Mouse (Mus musculus) heart, embryonic 12.5 days (tissue): ENCODE measurements around the gene Psmd9. TPM values are rescaled to one million over a fixed set of nuclear protein-coding genes. Genes with fewer than 3 reads are reported as not detected.

Source experiments
- ATAC-seq: fragments of 200-750 bp; cut with Nextera tagmentation; 2 replicates; pipeline ENCODE4 v1.8.0; 2017; ENCODE audit warnings: moderate TSS enrichment, moderate library complexity; ENCODE audit not compliant: insufficient number of reproducible peaks, low FRiP score
- H3K27ac ChIP-seq: fragments of 300-500 bp; sonication (generic); 2 replicates; pipeline ENCODE4 v1.5.1; 2016; ENCODE audit warnings: mild to moderate bottlenecking, moderate library complexity; ENCODE audit not compliant: poor library complexity, severe bottlenecking
- H3K27me3 ChIP-seq: fragments of 300-500 bp; sonication (generic); replicated peaks from 2 replicates; pipeline ENCODE4 v1.6.1; 2016; ENCODE audit warnings: mild to moderate bottlenecking, moderate library complexity
- H3K36me3 ChIP-seq: fragments of 300-500 bp; sonication (generic); 2 replicates; pipeline ENCODE4 v1.6.1; 2016; ENCODE audit warnings: mild to moderate bottlenecking, moderate library complexity
- H3K4me1 ChIP-seq: fragments of 300-500 bp; sonication (generic); replicated peaks from 2 replicates; pipeline ENCODE4 v1.6.1; 2016; ENCODE audit warnings: mild to moderate bottlenecking
- H3K4me2 ChIP-seq: fragments of 300-500 bp; sonication (generic); 2 replicates; pipeline ENCODE4 v1.6.1; 2016; ENCODE audit warnings: mild to moderate bottlenecking, moderate library complexity
- H3K4me3 ChIP-seq: fragments of 300-500 bp; sonication (generic); 2 replicates; pipeline ENCODE4 v1.5.1; 2016; ENCODE audit warnings: mild to moderate bottlenecking
- H3K9ac ChIP-seq: fragments of 300-500 bp; sonication (generic); 2 replicates; pipeline ENCODE4 v1.6.1; 2016; ENCODE audit warnings: mild to moderate bottlenecking, moderate library complexity
- H3K9me3 ChIP-seq: fragments of 300-500 bp; sonication (generic); replicated peaks from 2 replicates; pipeline ENCODE4 v1.6.1; 2016; ENCODE audit warnings: mild to moderate bottlenecking, moderate library complexity
- WGBS: fragments of 180-500 bp; shearing (Covaris S2); methylation state at CpG from one replicate; pipeline ENCODE4 v1.1.7; 2016; 5-methylcytosine and 5-hydroxymethylcytosine counted together
- polyA plus RNA-seq: library from polyadenylated mRNA; unstranded; fragments of >200 nt; fragmentation: Nextera tagmentation; extraction: Ambion mirVana; gene quantifications from 2 replicates; pipeline ENCODE4 v1.2.1, GENCODE M21; 2016

The Psmd9 gene
- polyA plus RNA-seq, 1 experiment from 2014 or later, result 58.5 TPM

- WGBS, result 1% methylated on average over 44 of the region's 44 CpGs
Measured at GRCm38 (mm10) chr5:123132308-123133071, 36.7 kb upstream of the Psmd9 start, which contains the start of gene Rhof. TSS of gene Rhof (minus strand) at chr5:123132692.

GRCm38 (mm10) chr5:123133083-123133783 lies 36.0 kb upstream of the Psmd9 start:
- Histone ChIP-seq H3K4me3 (0 out of 2 replicates have a peak overlapping the region, but pooled peaks have one; percentile 6), H3K4me1 (peaks cover 75% of the 10 kb centered on the region), H3K36me3 (no peaks in the 10 kb centered on the region), H3K4me2 (peak overlapping the region; percentile 94), H3K9ac (no peak overlapping the region), H3K27me3 (no peaks in the 10 kb centered on the region), H3K27ac (peak overlapping the region; percentile 100), H3K9me3 (no peaks in the 10 kb centered on the region)
- no peak for ATAC-seq
- WGBS, result 14% methylated on average over 18 of the region's 18 CpGs

More at GRCm38 (mm10) chr5:123132308-123133071, 36.7 kb upstream of the Psmd9 start, which contains the start of gene Rhof:
- no peaks in the 10 kb centered on the region for H3K27me3 ChIP-seq
- peak within 1 kb of the TSS; percentile 66 for H3K9ac ChIP-seq
- H3K4me2 ChIP-seq, result peak within 1 kb of the TSS; percentile 94
- no peaks in the 10 kb centered on the region for H3K36me3 ChIP-seq
- peak within 1 kb of the TSS; percentile 100 for H3K27ac ChIP-seq
- ATAC-seq, result peak; percentile 57
- peaks cover 68% of the 10 kb centered on the region for H3K4me1 ChIP-seq
- no peaks in the 10 kb centered on the region for H3K9me3 ChIP-seq
- H3K4me3 ChIP-seq, result peak within 1 kb of the TSS; percentile 46

GRCm38 (mm10) chr5:123133784-123134143 lies 35.4 kb upstream of the Psmd9 start:
- ATAC-seq, result no peak
- H3K4me1 ChIP-seq, result peaks cover 75% of the 10 kb centered on the region

GRCm38 (mm10) chr5:123134186-123134874 lies 34.9 kb upstream of the Psmd9 start:
- Histone ChIP-seq H3K9me3 (no peaks in the 10 kb centered on the region), H3K4me1 (peaks cover 77% of the 10 kb centered on the region), H3K27me3 (no peaks in the 10 kb centered on the region), H3K36me3 (no peaks in the 10 kb centered on the region), H3K4me3 (peak overlapping the region; percentile 67), H3K4me2 (peak overlapping the region; percentile 94), H3K27ac (peak overlapping the region; percentile 100), H3K9ac (peak overlapping the region; percentile 98)
- 4% methylated on average over 13 of the region's 13 CpGs for WGBS
- no peak for ATAC-seq

More at GRCm38 (mm10) chr5:123133784-123134143, 35.4 kb upstream of the Psmd9 start:
- Histone ChIP-seq H3K4me2 (peak overlapping the region; percentile 94), H3K9me3 (no peaks in the 10 kb centered on the region), H3K27ac (peak overlapping the region; percentile 100), H3K27me3 (no peaks in the 10 kb centered on the region), H3K36me3 (no peaks in the 10 kb centered on the region), H3K9ac (no peak overlapping the region), H3K4me3 (0 out of 2 replicates have a peak overlapping the region, but pooled peaks have one; percentile 67)
- WGBS, result 37% methylated on average over 7 of the region's 7 CpGs

- no peaks in the 10 kb centered on the region for H3K36me3 ChIP-seq
- no peak for ATAC-seq
- H3K4me2 ChIP-seq, result peak overlapping the region; percentile 94
- no peaks in the 10 kb centered on the region for H3K9me3 ChIP-seq
- WGBS, result 14% methylated on average over 8 of the region's 8 CpGs
- H3K4me3 ChIP-seq, result peak overlapping the region; percentile 67
- H3K4me1 ChIP-seq, result peaks cover 78% of the 10 kb centered on the region
- H3K27ac ChIP-seq, result peak overlapping the region; percentile 100
- H3K9ac ChIP-seq, result peak overlapping the region; percentile 98; the same call in 1 of the 2 replicates
- no peaks in the 10 kb centered on the region for H3K27me3 ChIP-seq
Measured at GRCm38 (mm10) chr5:123134875-123135382, 34.3 kb upstream of the Psmd9 start.

- Histone ChIP-seq H3K27ac (peak overlapping the region; percentile 100), H3K4me3 (peak overlapping the region; percentile 67), H3K4me1 (peaks cover 78% of the 10 kb centered on the region), H3K9me3 (no peaks in the 10 kb centered on the region), H3K27me3 (no peaks in the 10 kb centered on the region), H3K36me3 (no peaks in the 10 kb centered on the region), H3K9ac (peak overlapping the region; percentile 98), H3K4me2 (peak overlapping the region; percentile 94)
- peak; percentile 75 for ATAC-seq
- WGBS, result under 1% methylated on average over 30 of the region's 30 CpGs
Measured at GRCm38 (mm10) chr5:123135471-123136360, 33.5 kb upstream of the Psmd9 start.

GRCm38 (mm10) chr5:123136361-123137043 lies 32.7 kb upstream of the Psmd9 start:
- Histone ChIP-seq H3K27me3 (no peaks in the 10 kb centered on the region), H3K9me3 (no peaks in the 10 kb centered on the region), H3K9ac (peak overlapping the region; percentile 98), H3K4me2 (peak overlapping the region; percentile 94), H3K4me1 (peaks cover 78% of the 10 kb centered on the region), H3K4me3 (peak overlapping the region; percentile 67), H3K36me3 (no peaks in the 10 kb centered on the region), H3K27ac (peak overlapping the region; percentile 100)
- 0% methylated on average over 13 of the region's 13 CpGs for WGBS
- peak; percentile 78 for ATAC-seq

- no peak for ATAC-seq
- H3K4me2 ChIP-seq, result peak overlapping the region; percentile 94
- peak overlapping the region; percentile 100 for H3K27ac ChIP-seq
- peak overlapping the region; percentile 67 for H3K4me3 ChIP-seq
- H3K27me3 ChIP-seq, result no peaks in the 10 kb centered on the region
- H3K9ac ChIP-seq, result peak overlapping the region; percentile 98
- no peaks in the 10 kb centered on the region for H3K9me3 ChIP-seq
- peaks cover 71% of the 10 kb centered on the region for H3K4me1 ChIP-seq
- H3K36me3 ChIP-seq, result no peaks in the 10 kb centered on the region
- WGBS, result 2% methylated on average over 20 of the region's 20 CpGs
Measured at GRCm38 (mm10) chr5:123137044-123137909, 31.9 kb upstream of the Psmd9 start.

- Histone ChIP-seq H3K4me2 (peak overlapping the region; percentile 94), H3K4me1 (peaks cover 65% of the 10 kb centered on the region), H3K27me3 (no peaks in the 10 kb centered on the region), H3K4me3 (peak overlapping the region; percentile 67), H3K9me3 (no peaks in the 10 kb centered on the region), H3K9ac (peak overlapping the region; percentile 98), H3K36me3 (no peaks in the 10 kb centered on the region), H3K27ac (peak overlapping the region; percentile 100)
- 2% methylated on average over 6 of the region's 6 CpGs for WGBS
- ATAC-seq, result no peak
Measured at GRCm38 (mm10) chr5:123137910-123138229, 31.3 kb upstream of the Psmd9 start.
